Mouse (Mus musculus) heart, adult 18-20 months (tissue): Measurements from ENCODE around the gene Ift22. TPM values are rescaled to one million over a fixed set of nuclear protein-coding genes. Genes with fewer than 3 reads are reported as not detected.

ENCODE experiments used
- DNase-seq, 2 experiments: peaks; one replicate each; pipeline ENCODE4 v3.0.0; 2021 to 2022; ENCODE audit warnings: mixed read lengths in 1 of 2
- long read RNA-seq, 2 experiments: library from polyadenylated mRNA; stranded (forward); transcript quantifications; one replicate each; pipeline ENCODE4 v2.0.0; 2021
- total RNA-seq, 2 experiments: library from RNA; stranded (reverse); gene quantifications; 2 replicates each; pipeline ENCODE4 v1.2.3; 2021

Gene Ift22
- total RNA-seq = 10 to 100 TPM in 1 of 2 experiments, 1 to 10 TPM in 1; 8.9 to 10.0 TPM
- long read RNA-seq, experiment 1, partial matches to known transcripts = 0 of 4 reads
- long read RNA-seq, experiment 1, other reads (novel, unspliced or antisense) = 0 of 4 reads
- long read RNA-seq, experiment 2, partial matches to known transcripts = 0 of 2 reads
- long read RNA-seq, experiment 2, other reads (novel, unspliced or antisense) = 1 of 2 reads

- peak; percentile 95 to 98 for DNase-seq
Observed at GRCm38 (mm10) chr5:136907991-136908857, at the start of gene Ift22. Ift22 (plus strand) TSS chr5:136908150.

GRCm38 (mm10) chr5:136861191-136861940 lies 46.6 kb upstream of the Ift22 start:
- no peak for DNase-seq

- DNase-seq = no peak
Observed at GRCm38 (mm10) chr5:136862806-136863205, 45.1 kb upstream of the Ift22 start.

GRCm38 (mm10) chr5:136863276-136863675 lies 44.7 kb upstream of the Ift22 start:
- DNase-seq = no peak

- peak; percentile 44 to 69 for DNase-seq
Observed at GRCm38 (mm10) chr5:136863961-136864674, 43.8 kb upstream of the Ift22 start.

GRCm38 (mm10) chr5:136867706-136868105 lies 40.2 kb upstream of the Ift22 start:
- no peak for DNase-seq

- no peak for DNase-seq
Observed at GRCm38 (mm10) chr5:136869451-136870114, 38.4 kb upstream of the Ift22 start.

- DNase-seq = no peak
Observed at GRCm38 (mm10) chr5:136872417-136872816, 35.5 kb upstream of the Ift22 start.

GRCm38 (mm10) chr5:136874271-136874670 lies 33.7 kb upstream of the Ift22 start:
- no peak for DNase-seq

GRCm38 (mm10) chr5:136880101-136880500 lies 27.8 kb upstream of the Ift22 start:
- DNase-seq = no peak

GRCm38 (mm10) chr5:136881380-136882009 lies 26.5 kb upstream of the Ift22 start:
- DNase-seq = peak; percentile 64 to 92

- DNase-seq = peak in 1 of 2 experiments; percentile 16
Observed at GRCm38 (mm10) chr5:136882055-136882787, 25.7 kb upstream of the Ift22 start.

- no peak for DNase-seq
Observed at GRCm38 (mm10) chr5:136882788-136883439, 25.0 kb upstream of the Ift22 start, which contains the start of gene Col26a1. Col26a1 (minus strand) TSS chr5:136883209.

- no peak for DNase-seq
Observed at GRCm38 (mm10) chr5:136886957-136887356, 21.0 kb upstream of the Ift22 start.

- peak; percentile 47 to 55 for DNase-seq
Observed at GRCm38 (mm10) chr5:136888539-136889355, 19.2 kb upstream of the Ift22 start.

GRCm38 (mm10) chr5:136894840-136895528 lies 13.0 kb upstream of the Ift22 start:
- no peak for DNase-seq

GRCm38 (mm10) chr5:136895529-136895963 lies 12.4 kb upstream of the Ift22 start:
- no peak for DNase-seq

- DNase-seq = no peak
Observed at GRCm38 (mm10) chr5:136904621-136905020, 3.3 kb upstream of the Ift22 start.
